Mouse (Mus musculus) lung, embryonic 14.5 days (tissue): ENCODE measurements at regions not wholly inside any gene's neighbourhood (a gene's known extent, or its start where the extent isn't known, plus 50 kb on each side); places are given as distances from the start of the nearest gene placed in this dataset.

Experiments
- ATAC-seq: fragments of 200-750 bp; cut with Nextera tagmentation; 2 replicates; pipeline ENCODE4 v1.8.0; 2017; ENCODE audit warnings: mild to moderate bottlenecking, moderate TSS enrichment, moderate library complexity; ENCODE audit not compliant: insufficient read depth
- DNase-seq: peaks from one replicate; pipeline ENCODE4 v3.0.0-alpha.2; 2015
- H3K27ac ChIP-seq: fragments of 300-500 bp; sonication (generic); 2 replicates; pipeline ENCODE4 v1.5.1; 2014; ENCODE audit warnings: low read depth, mild to moderate bottlenecking, moderate library complexity
- H3K27me3 ChIP-seq: fragments of 300-500 bp; sonication (generic); 2 replicates; pipeline ENCODE4 v1.6.1; 2014; ENCODE audit warnings: low read length, control low read depth; ENCODE audit not compliant: insufficient read depth
- H3K36me3 ChIP-seq: fragments of 300-500 bp; sonication (generic); 2 replicates; pipeline ENCODE4 v1.6.1; 2014; ENCODE audit warnings: control low read depth; ENCODE audit not compliant: insufficient read depth
- H3K4me1 ChIP-seq: fragments of 300-500 bp; sonication (generic); 2 replicates; pipeline ENCODE4 v1.6.1; 2014; ENCODE audit warnings: antibody characterized with exemption, control low read depth; ENCODE audit not compliant: insufficient read depth
- H3K4me2 ChIP-seq: fragments of 300-500 bp; sonication (generic); 2 replicates; pipeline ENCODE4 v1.6.1; 2014; ENCODE audit warnings: mild to moderate bottlenecking
- H3K4me3 ChIP-seq: fragments of 300-500 bp; sonication (generic); 2 replicates; pipeline ENCODE4 v1.5.1; 2014; ENCODE audit warnings: low read depth, low read length
- H3K9ac ChIP-seq: fragments of 300-500 bp; sonication (generic); 2 replicates; pipeline ENCODE4 v1.6.1; 2014
- H3K9me3 ChIP-seq: fragments of 300-500 bp; sonication (generic); 2 replicates; pipeline ENCODE4 v1.6.1; 2016; ENCODE audit warnings: low read depth, low read length, control low read depth
- CTCF ChIP-seq: IDR thresholded peaks from 2 replicates; pipeline ENCODE4 v1.5.1; 2016; ENCODE audit warnings: antibody characterized with exemption, low read depth
- WGBS: fragments of 180-500 bp; shearing (Covaris S2); extraction: QIAGEN DNeasy Blood & Tissue Kit; methylation state at CpG from one replicate; pipeline ENCODE4 v1.1.7; 2014; 5-methylcytosine and 5-hydroxymethylcytosine counted together

DNA sequence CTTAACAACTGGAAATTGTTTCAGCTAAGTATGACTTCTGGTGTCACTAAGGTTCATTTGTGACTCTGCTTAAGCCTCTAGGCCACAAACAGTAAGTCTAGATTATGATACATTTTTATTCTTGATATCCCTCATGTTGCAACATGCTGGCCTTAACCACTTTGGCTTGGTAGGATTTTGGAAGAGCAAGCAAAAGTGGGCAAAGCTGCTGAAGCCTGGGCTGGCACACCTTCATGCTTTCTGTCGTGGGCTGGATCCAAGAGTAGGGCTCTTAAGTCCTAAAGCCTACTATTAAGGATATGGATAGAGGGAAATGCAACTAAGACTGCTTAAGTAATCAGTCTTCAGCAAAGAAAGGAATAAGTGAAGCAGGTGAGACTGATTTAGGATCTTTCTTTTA, 923.6 kb downstream of the Slc22a22 start:
- TF ChIP-seq CTCF, result no peak
- no peak for DNase-seq
- 77% methylated on average over 1 of the region's 1 CpGs for WGBS
- Histone ChIP-seq H3K27me3 (no peaks in the 10 kb centered on the region), H3K4me3 (no peak overlapping the region), H3K36me3 (no peaks in the 10 kb centered on the region), H3K9ac (no peak overlapping the region), H3K9me3 (no peaks in the 10 kb centered on the region), H3K4me2 (no peak overlapping the region), H3K27ac (no peak overlapping the region), H3K4me1 (no peaks in the 10 kb centered on the region)
- ATAC-seq, result no peak

DNA sequence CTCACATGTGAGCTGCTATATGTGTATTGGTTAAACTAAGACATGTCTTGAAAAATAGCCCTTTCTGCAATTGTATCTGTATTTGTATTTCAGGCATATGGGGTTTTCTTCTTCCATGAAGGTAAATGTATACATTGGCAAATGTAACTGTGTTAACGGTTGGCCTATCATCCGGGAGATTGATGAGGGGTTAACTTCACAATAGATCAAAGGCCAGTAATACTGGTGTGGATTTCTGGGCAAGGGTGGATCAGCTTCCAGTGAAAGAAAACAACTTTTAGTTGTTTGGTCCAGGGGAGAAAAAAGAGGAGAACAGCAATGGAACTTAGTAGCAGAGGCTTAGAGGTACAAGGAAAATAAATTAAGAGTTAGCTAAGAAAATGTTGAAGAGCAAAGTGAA, 945.9 kb downstream of the Slc22a22 start:
- no peak for DNase-seq
- 5% methylated on average over 2 of the region's 2 CpGs for WGBS
- TF ChIP-seq CTCF, result no peak

DNA sequence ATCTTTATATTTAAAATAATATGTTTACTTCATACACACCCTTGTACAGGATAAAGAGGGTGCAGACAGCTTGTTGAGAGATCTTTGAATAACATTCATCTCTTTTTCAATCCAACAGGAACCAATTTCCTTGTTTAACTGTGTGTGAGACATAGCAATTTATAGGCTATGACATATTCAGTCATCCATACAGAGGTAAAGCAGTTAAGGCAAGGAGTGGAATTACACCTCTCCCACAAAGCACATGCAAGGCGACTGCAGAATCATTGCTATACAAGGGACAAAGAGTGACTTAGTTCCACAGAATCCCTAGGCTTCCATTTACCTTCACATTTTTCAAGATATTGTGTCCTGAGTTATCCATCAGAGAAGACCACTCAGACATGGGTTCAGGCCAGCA, 959.0 kb downstream of the Slc22a22 start:
- Histone ChIP-seq H3K4me1 (no peaks in the 10 kb centered on the region), H3K27me3 (no peaks in the 10 kb centered on the region), H3K9me3 (no peaks in the 10 kb centered on the region), H3K9ac (no peak overlapping the region), H3K4me3 (no peak overlapping the region), H3K4me2 (no peak overlapping the region), H3K27ac (no peak overlapping the region), H3K36me3 (no peaks in the 10 kb centered on the region)
- DNase-seq (no peak), ATAC-seq (no peak)
- WGBS, result 98% methylated on average over 1 of the region's 1 CpGs
- TF ChIP-seq CTCF, result no peak

More for the DNA sequence above, 945.9 kb downstream of the Slc22a22 start:
- H3K9ac ChIP-seq, result no peak overlapping the region
- H3K4me3 ChIP-seq, result no peak overlapping the region
- H3K4me1 ChIP-seq, result no peaks in the 10 kb centered on the region
- no peaks in the 10 kb centered on the region for H3K36me3 ChIP-seq
- no peak overlapping the region for H3K4me2 ChIP-seq
- no peak overlapping the region for H3K27ac ChIP-seq
- no peaks in the 10 kb centered on the region for H3K9me3 ChIP-seq
- no peak for ATAC-seq
- H3K27me3 ChIP-seq, result no peaks in the 10 kb centered on the region

DNA sequence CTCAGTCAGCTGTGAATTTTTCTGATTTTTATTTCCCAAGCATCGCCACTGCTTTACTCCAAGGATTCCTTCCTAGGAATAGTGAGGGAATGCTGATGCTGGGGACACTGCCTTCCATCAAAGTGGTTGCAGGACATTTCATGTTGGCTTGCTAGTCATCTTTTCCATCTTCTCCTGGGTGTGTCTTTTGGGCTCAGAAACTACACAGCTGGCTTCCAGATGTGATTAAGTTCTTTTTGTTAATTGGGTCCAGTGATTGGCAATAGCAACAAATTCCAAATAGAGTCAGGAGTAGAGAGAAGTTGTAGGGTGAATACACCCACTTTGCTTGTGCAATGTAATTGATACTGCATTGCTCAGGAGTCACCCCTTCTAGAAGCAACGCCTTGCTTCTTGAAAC, 961.3 kb downstream of the Slc22a22 start:
- no peak for ATAC-seq
- H3K4me2 ChIP-seq, result no peak overlapping the region
- H3K36me3 ChIP-seq, result no peaks in the 10 kb centered on the region
- 66% methylated on average over 2 of the region's 2 CpGs for WGBS
- no peaks in the 10 kb centered on the region for H3K9me3 ChIP-seq
- H3K9ac ChIP-seq, result no peak overlapping the region
- no peaks in the 10 kb centered on the region for H3K27me3 ChIP-seq
- no peak for DNase-seq
- H3K27ac ChIP-seq, result no peak overlapping the region
- TF ChIP-seq CTCF, result no peak
- no peak overlapping the region for H3K4me3 ChIP-seq
- H3K4me1 ChIP-seq, result no peaks in the 10 kb centered on the region

DNA sequence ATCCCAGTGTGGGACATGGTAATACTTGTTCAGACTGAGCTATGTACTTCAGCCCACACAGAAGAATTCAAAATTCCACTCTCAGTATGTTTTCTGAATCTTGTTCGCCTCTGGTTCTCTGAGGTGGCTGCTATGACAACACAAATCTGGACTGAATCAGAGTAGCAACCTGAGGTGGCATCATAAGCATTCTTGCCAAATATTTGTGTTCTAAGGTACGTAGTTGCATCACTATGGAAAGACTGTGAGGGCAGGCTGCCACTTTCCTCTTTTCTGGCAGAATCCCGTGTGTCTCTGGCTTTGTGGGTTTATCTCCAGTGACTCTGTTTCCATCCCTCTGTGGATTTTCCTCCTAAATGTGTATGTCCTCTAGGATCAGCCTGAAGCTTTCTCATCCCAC, 978.7 kb downstream of the Slc22a22 start:
- DNase-seq (no peak), ATAC-seq (no peak)
- H3K9me3 ChIP-seq, result no peaks in the 10 kb centered on the region
- no peaks in the 10 kb centered on the region for H3K4me1 ChIP-seq
- no peak overlapping the region for H3K27ac ChIP-seq
- 69% methylated on average over 3 of the region's 3 CpGs for WGBS
- no peaks in the 10 kb centered on the region for H3K36me3 ChIP-seq
- H3K4me2 ChIP-seq, result no peak overlapping the region
- H3K4me3 ChIP-seq, result no peak overlapping the region
- no peaks in the 10 kb centered on the region for H3K27me3 ChIP-seq
- no peak for TF ChIP-seq CTCF
- no peak overlapping the region for H3K9ac ChIP-seq

DNA sequence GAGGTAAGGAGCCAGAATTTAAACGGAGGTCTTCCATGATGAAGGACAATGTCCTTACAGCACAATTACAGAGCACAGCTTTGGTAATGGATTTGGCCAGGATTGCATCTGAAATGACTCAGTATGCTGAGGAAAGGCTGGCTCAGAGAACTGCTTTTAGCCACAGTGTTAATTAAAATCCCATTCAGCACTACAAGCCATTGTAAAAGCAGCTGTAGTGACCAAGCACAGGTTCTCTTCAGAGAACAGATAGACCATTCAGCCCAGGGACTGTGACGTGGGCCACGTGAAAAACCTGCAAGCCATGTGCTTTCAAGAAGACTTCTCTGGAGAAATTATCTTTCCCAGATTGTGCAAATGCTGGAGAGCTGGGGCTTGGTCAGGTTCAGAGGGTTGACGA, 979.7 kb downstream of the Slc22a22 start:
- ATAC-seq, result no peak
- Histone ChIP-seq H3K36me3 (no peaks in the 10 kb centered on the region), H3K27me3 (no peaks in the 10 kb centered on the region), H3K4me2 (no peak overlapping the region), H3K9me3 (no peaks in the 10 kb centered on the region), H3K27ac (no peak overlapping the region), H3K4me3 (no peak overlapping the region), H3K9ac (no peak overlapping the region), H3K4me1 (no peaks in the 10 kb centered on the region)
- TF ChIP-seq CTCF, result no peak
- no peak for DNase-seq
- WGBS, result 83% methylated on average over 4 of the region's 4 CpGs

DNA sequence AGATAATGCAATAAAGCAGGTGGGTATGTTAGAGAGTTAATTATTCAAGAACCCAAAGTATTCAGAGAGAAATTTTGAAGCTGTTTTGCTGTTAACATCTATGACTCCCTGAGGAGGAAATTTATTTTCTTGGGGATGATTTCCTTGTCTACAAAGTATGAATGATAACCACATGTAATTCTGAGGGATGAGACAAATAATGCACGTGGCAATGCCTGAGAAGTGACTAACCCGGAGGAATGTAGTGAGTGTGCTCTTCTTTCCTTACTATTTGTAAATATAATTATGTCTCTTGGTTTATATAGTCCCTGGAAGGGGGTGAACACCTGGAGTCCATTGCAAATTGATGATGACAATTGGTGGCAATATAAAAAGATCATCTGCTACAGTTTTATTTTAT, 981.1 kb downstream of the Slc22a22 start:
- Histone ChIP-seq H3K4me1 (no peaks in the 10 kb centered on the region), H3K36me3 (no peaks in the 10 kb centered on the region), H3K27me3 (no peaks in the 10 kb centered on the region), H3K27ac (no peak overlapping the region), H3K4me3 (no peak overlapping the region), H3K4me2 (no peak overlapping the region), H3K9ac (no peak overlapping the region), H3K9me3 (no peaks in the 10 kb centered on the region)
- WGBS, result 71% methylated on average over 2 of the region's 2 CpGs
- DNase-seq (no peak), ATAC-seq (no peak)
- no peak for TF ChIP-seq CTCF

DNA sequence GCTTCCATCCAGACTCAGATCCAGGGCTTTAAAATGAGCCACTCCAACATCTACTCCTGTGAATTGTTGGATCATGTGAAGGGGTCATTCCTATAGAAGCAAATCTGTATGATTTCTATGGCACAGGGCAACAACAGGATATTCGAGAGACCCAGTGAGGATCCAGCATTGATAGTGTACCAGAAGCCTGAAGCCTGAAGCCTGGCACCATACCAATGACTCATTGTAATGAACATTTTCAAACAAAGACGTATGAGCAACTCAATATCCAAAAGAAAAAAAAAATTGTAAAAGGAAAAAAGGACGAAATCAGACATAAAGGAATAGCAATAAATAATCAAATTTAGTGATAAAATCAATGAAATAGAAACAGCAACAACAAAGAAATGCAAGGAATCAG, 991.5 kb downstream of the Slc22a22 start:
- Histone ChIP-seq H3K36me3 (no peaks in the 10 kb centered on the region), H3K27ac (no peak overlapping the region), H3K4me2 (no peak overlapping the region), H3K4me3 (no peak overlapping the region), H3K9ac (no peak overlapping the region), H3K9me3 (no peaks in the 10 kb centered on the region), H3K27me3 (no peaks in the 10 kb centered on the region), H3K4me1 (no peaks in the 10 kb centered on the region)
- TF ChIP-seq CTCF, result no peak
- ATAC-seq (no peak), DNase-seq (no peak)
- WGBS, result 81% methylated on average over 3 of the region's 3 CpGs
